Mouse (Mus musculus) C2C12 (cell line): ENCODE results near the gene Atp1a2. TPM values are rescaled to one million over a fixed set of nuclear protein-coding genes. Genes with fewer than 3 reads are reported as not detected.
A peak's percentile ranks its signal among the peaks of the same experiment; 100 is the strongest.

ENCODE experiments used
- H3K27me3 ChIP-seq: one replicate; pipeline ENCODE4 v1.6.1; 2011; ENCODE audit not compliant: control insufficient read depth, insufficient read depth, insufficient read length
- H3K36me3 ChIP-seq: one replicate; pipeline ENCODE4 v1.6.1; 2011; ENCODE audit not compliant: control insufficient read depth, insufficient read depth
- H3K4me3 ChIP-seq: one replicate; pipeline ENCODE4 v1.5.1; 2011; ENCODE audit warnings: mild to moderate bottlenecking, control low read depth; ENCODE audit not compliant: poor library complexity, insufficient read depth, severe bottlenecking
- H3K79me2 ChIP-seq: one replicate; pipeline ENCODE4 v1.6.1; 2011; ENCODE audit not compliant: control insufficient read depth, insufficient read depth
- H3K79me3 ChIP-seq: one replicate; pipeline ENCODE4 v1.6.1; 2011; ENCODE audit warnings: low read depth, control low read depth
- H3ac ChIP-seq: one replicate; pipeline ENCODE3; 2011; ENCODE audit warnings: low read depth; ENCODE audit not compliant: control insufficient read depth, insufficient read length
- CEBPB ChIP-seq: IDR thresholded peaks from one replicate; pipeline ENCODE4 v1.6.1; 2011; ENCODE audit warnings: low read depth, mild to moderate bottlenecking, control low read depth, moderate library complexity
- CTCF ChIP-seq: IDR thresholded peaks from one replicate; pipeline ENCODE4 v1.5.1; 2011; ENCODE audit not compliant: control insufficient read depth, insufficient read depth, insufficient read length
- FOSL1 ChIP-seq: IDR thresholded peaks from one replicate; pipeline ENCODE4 v1.8.0; 2011; ENCODE audit warnings: mild to moderate bottlenecking, low read length; ENCODE audit not compliant: poor library complexity, insufficient read depth, severe bottlenecking
- MAX ChIP-seq: IDR thresholded peaks from one replicate; pipeline ENCODE4 v1.6.1; 2011; ENCODE audit warnings: mild to moderate bottlenecking, control low read depth
- MYOD1 ChIP-seq: IDR thresholded peaks from one replicate; pipeline ENCODE4 v1.6.1; 2011; ENCODE audit warnings: low read depth; ENCODE audit not compliant: control insufficient read depth, insufficient read length
- MYOG ChIP-seq: IDR thresholded peaks from one replicate; pipeline ENCODE4 v1.6.1; 2011; ENCODE audit not compliant: control insufficient read depth, insufficient read length; ENCODE audit errors: extremely low read depth
- USF1 ChIP-seq: IDR thresholded peaks from one replicate; pipeline ENCODE4 v1.6.1; 2011; ENCODE audit warnings: low read depth, mild to moderate bottlenecking, control low read depth, moderate library complexity
- polyA plus RNA-seq: library from polyadenylated mRNA; unstranded; fragments of >200 nt; fragmentation: generic; extraction: Trizol; gene quantifications from one replicate; pipeline ENCODE4 v1.2.1, GENCODE M21; 2012; ENCODE audit warnings: missing spikeins

The Atp1a2 gene
- polyA plus RNA-seq, 1 experiment = 0.76 TPM

DNA sequence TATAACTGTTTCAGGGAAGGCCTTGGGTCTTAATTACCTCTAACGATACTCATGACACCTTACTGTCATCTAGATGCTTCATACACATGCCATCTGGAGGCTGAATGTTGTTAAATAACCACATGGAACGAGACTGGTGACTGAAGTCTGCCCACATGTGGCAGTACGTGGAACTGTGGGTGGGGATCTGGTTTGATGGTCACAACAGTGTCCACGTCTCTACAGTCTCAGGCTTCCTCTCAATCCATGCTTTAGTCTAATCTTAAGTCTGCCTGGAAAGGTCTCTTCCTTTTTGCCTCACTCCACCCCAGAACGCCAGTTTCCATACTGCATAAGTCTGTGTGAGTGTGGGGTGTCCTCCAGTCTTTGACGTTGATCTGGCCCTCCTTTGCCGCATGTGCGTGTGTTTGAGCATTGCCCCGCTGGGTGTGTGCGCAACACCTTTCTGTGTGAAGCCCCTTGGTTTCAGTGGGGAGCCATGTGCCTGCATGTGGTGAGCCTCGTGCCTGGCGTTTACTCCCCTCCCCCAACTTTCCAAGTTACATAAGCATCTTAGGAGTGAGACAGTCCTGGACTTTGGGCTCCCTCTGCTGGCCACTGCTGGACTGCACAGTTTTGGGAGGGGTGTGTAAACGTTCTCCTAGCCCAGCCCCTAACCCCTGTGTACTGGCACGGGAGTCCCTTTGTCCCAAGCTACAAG lies 12.0 kb upstream of the Atp1a2 start:
- H3K79me2 ChIP-seq = peaks cover 16% of the 10 kb centered on the region
- H3K27me3 ChIP-seq = no peaks in the 10 kb centered on the region
- peaks cover 3% of the 10 kb centered on the region for H3K79me3 ChIP-seq
- peak; percentile 79 for TF ChIP-seq CTCF
- TF ChIP-seq FOSL1 = no peak
- TF ChIP-seq CEBPB = no peak
- peak; percentile 16 for TF ChIP-seq MYOD1
- no peak for TF ChIP-seq USF1
- peak; percentile 99 for TF ChIP-seq MAX
- H3ac ChIP-seq = peak overlapping the region; percentile 82
- H3K4me3 ChIP-seq = peak overlapping the region; percentile 0
- H3K36me3 ChIP-seq = no peaks in the 10 kb centered on the region

DNA sequence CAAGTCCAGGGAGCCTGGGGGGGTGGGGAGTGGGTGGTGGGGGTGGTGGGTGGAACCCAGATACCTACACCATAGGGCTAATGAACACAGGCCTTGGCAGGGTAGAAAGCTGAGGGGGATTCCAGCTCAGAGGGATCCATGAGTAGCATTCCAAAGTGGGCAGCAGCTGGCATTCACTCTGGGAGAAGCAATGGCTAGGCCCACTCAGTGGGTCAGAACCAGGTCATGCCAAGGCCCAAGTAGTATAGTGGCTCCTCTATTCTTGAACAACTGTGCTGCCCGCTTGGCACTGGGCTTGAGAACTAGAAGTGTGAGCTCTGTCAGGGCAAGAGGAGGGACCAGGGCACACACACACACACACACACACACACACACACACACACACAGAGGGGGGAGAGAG lies 10.5 kb upstream of the Atp1a2 start:
- no peaks in the 10 kb centered on the region for H3K79me3 ChIP-seq
- H3K27me3 ChIP-seq = no peaks in the 10 kb centered on the region
- no peak overlapping the region for H3ac ChIP-seq
- H3K4me3 ChIP-seq = no peak overlapping the region
- no peaks in the 10 kb centered on the region for H3K36me3 ChIP-seq
- TF ChIP-seq MYOD1 = no peak
- TF ChIP-seq CEBPB = no peak
- no peak for TF ChIP-seq MAX
- no peak for TF ChIP-seq USF1
- no peak for TF ChIP-seq FOSL1
- TF ChIP-seq MYOG = no peak
- no peak for TF ChIP-seq CTCF
- peaks cover 10% of the 10 kb centered on the region for H3K79me2 ChIP-seq

- no peak overlapping the region for H3K4me3 ChIP-seq
- TF ChIP-seq CEBPB (no peak), MYOG (no peak), CTCF (no peak), MYOD1 (no peak), USF1 (no peak), MAX (no peak), FOSL1 (no peak)
- peaks cover 5% of the 10 kb centered on the region for H3K79me2 ChIP-seq
- H3K27me3 ChIP-seq = no peaks in the 10 kb centered on the region
- H3ac ChIP-seq = no peak overlapping the region
- H3K36me3 ChIP-seq = no peaks in the 10 kb centered on the region
- no peaks in the 10 kb centered on the region for H3K79me3 ChIP-seq
Measured at GRCm38 (mm10) chr1:172307936-172308335, 10.1 kb upstream of the Atp1a2 start.

DNA sequence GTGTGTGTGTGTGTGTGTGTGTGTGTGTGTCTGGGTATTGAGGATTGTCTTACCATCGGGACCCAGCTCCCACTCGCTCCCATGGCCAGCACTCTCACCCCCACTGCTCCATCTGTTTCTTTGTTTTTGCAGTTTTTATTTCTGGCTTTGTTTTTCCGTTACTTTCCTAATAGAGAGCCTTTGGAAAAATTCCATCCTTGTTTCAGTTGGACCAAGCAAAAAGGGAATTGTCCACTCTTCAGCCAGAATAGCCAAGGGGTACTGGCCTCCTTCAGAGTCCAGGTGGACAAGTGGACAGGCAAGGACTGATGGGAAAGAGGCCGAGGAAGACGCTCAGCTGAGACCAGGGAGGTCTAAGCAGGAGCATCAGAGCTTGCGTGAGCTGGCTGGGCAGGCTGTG lies 9.0 kb upstream of the Atp1a2 start:
- Histone ChIP-seq H3ac (no peak overlapping the region), H3K36me3 (no peaks in the 10 kb centered on the region), H3K4me3 (no peak overlapping the region), H3K79me3 (no peaks in the 10 kb centered on the region), H3K27me3 (no peaks in the 10 kb centered on the region), H3K79me2 (no peaks in the 10 kb centered on the region)
- TF ChIP-seq FOSL1 (no peak), CTCF (no peak), USF1 (no peak), MYOG (no peak), MAX (no peak), CEBPB (no peak), MYOD1 (no peak)

- H3K27me3 ChIP-seq = no peaks in the 10 kb centered on the region
- TF ChIP-seq MAX (no peak), USF1 (no peak), MYOD1 (peak; percentile 34), CEBPB (no peak)
Measured at GRCm38 (mm10) chr1:172306196-172306595, 8.3 kb upstream of the Atp1a2 start.

GRCm38 (mm10) chr1:172305635-172306034 lies 7.8 kb upstream of the Atp1a2 start:
- H3K36me3 ChIP-seq = no peaks in the 10 kb centered on the region
- H3ac ChIP-seq = no peak overlapping the region
- TF ChIP-seq CEBPB (no peak), MYOD1 (no peak), MAX (no peak), FOSL1 (no peak), CTCF (no peak), USF1 (no peak), MYOG (no peak)
- H3K4me3 ChIP-seq = no peak overlapping the region
- no peaks in the 10 kb centered on the region for H3K79me2 ChIP-seq
- H3K79me3 ChIP-seq = no peaks in the 10 kb centered on the region
- H3K27me3 ChIP-seq = no peaks in the 10 kb centered on the region

More at GRCm38 (mm10) chr1:172306196-172306595, 8.3 kb upstream of the Atp1a2 start:
- no peaks in the 10 kb centered on the region for H3K36me3 ChIP-seq
- no peak overlapping the region for H3K4me3 ChIP-seq
- no peak overlapping the region for H3ac ChIP-seq
- H3K79me3 ChIP-seq = no peaks in the 10 kb centered on the region
- H3K79me2 ChIP-seq = no peaks in the 10 kb centered on the region
